Mouse (Mus musculus) heart, postnatal 36 days (tissue): ENCODE data around the gene Lonrf2. TPM values are rescaled to one million over a fixed set of nuclear protein-coding genes. Genes with fewer than 3 reads are reported as not detected.

Experiments
- DNase-seq, 2 experiments: peaks; one replicate each; pipeline ENCODE4 v3.0.0; 2021 to 2022
- intact Hi-C: fragments of 180-260 bp; cut with DNase I; formaldehyde crosslinking; loops from one replicate; pipeline ENCODE4 v1.15.1; 2025
- total RNA-seq, 2 experiments: library from RNA; stranded (reverse); gene quantifications; 2 replicates each; pipeline ENCODE4 v1.2.3; 2021

Gene Lonrf2
- total RNA-seq, 2 experiments from 2014 or later, result 2.5 to 3.6 TPM

DNA sequence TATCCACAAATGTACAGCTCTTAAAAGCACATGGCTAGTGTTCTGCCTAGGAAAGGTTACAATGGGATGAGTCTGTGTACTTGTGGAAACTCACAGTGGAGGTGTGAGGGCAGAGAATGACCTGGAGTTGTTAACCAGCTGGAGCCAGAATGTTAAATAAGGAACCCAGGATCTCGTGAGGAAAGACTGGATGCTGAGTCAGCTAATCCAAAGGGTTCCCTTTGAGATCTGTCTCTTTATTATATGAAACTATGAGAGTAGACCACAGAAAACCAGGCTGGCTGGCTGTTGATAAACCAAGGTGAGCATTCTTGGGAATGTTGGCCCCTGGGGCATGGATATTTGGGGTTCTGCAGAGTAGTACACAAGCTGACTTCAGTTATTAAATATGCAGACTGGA lies 3.4 kb upstream of the Lonrf2 start:
- no peak for DNase-seq
- intact Hi-C loops, result no loop called here

DNA sequence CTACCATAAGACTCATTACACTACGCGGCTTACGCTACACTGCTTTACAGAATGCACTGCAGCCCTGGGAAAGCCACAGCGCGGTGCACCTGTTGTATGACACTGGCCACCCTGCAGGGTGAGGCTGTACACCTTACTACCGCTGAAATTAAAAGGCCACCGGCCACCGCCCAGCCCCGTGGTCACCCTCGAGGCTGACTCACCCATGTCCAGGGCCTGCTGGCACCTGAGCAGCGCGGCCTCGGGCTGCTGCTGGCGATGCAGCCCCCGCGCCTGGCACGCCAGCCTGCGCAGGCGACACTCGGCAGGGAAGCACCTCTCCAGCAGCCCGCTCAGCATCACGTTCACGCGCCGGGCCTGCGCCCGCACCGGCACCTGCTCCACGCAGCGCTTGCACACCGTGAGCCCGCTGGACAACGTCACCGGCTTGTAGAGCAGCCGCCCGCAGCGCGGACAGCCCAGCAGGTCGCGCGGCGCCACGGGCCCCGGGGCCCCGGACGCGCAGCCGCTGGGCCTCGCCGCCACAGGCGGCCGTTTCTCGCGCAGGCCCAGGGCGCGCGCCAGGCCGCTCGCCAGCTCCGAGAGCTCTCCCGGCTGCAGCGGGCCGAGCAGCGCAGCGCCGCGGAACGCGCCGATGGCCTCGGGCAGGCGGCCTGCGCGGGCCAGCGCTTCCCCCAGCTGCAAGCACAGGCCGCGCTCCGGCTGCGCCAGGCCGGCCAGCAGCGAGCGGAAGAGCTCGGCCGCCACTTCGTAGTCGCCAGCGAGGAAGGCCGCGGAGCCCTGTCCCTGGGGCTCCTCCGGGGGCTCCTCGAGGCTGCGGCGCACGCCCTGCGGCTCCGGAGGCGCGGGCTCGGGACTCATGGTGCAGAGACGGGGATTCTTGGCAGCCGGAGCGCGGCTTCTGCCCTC lies 689 bp downstream of the Lonrf2 start:
- intact Hi-C loops, result no loop called here
- DNase-seq, result peak; percentile 15 to 42

DNA sequence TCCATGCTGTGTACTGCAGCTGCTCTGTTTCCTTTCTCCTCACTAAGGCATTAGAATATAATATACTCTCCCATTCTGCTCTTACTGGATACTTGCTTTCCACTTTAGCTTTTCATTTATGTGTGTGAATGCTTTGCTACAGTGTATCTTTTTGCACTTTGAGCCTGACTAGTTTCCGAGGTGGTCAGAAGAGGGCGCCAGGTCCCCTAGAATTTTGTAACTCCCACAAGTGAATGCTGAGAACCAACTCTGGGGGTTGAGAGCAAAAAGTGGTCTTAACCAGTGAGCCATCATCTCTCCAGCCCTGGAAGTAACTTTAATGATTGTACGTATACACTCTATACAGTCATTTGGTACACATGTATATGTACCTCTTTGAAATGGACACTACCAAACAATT lies 1.6 kb downstream of the Lonrf2 start:
- no peak for DNase-seq
- intact Hi-C loops, result no loop called here

DNA sequence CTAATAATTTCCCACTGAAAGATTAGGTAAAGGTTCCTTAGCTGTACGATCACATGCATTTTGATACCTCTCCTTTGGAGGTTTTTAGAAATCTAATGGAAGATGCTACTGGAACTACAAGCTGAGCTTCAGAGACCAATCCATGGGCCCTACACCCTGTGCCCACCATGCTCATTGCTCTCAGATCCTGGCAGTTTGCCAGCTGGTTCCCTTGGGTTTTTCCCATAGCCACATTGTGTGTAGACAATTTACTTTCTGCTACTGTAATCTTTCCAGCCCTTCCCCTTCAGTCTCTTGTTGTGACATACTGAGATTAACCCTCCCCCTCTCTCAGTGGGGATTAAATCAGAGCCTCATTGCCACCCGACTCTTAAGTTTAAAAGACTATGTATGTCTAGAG lies 11.6 kb downstream of the Lonrf2 start:
- no peak for DNase-seq
- intact Hi-C loops, result no loop called here

GRCm38 (mm10) chr1:38823851-38824250 lies 12.7 kb downstream of the Lonrf2 start:
- intact Hi-C loops, result no loop called here
- DNase-seq, result no peak

GRCm38 (mm10) chr1:38819691-38820090 lies 16.8 kb downstream of the Lonrf2 start:
- intact Hi-C loops, result no loop called here
- DNase-seq, result no peak

DNA sequence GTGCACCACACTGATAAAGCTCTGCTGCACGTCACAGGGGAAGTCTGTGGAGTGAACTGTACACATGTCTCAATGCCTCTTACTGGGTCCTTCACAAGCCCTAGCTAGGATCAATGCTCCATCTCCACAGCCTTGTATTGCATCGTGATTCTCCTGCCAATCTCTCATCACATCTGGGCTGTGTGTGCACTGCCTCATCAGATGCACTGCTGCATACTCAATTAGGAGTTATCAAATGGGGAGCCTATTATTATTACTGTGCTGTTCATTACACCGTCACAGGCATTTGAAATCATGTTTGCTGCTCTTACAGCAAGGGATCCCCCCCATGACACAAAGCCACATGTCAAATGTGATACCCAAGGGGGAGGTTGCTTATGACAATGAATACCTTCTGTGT lies 18.8 kb downstream of the Lonrf2 start:
- DNase-seq, result no peak
- intact Hi-C loops, result no loop called here

GRCm38 (mm10) chr1:38817268-38817667 lies 19.2 kb downstream of the Lonrf2 start:
- intact Hi-C loops, result no loop called here
- DNase-seq, result no peak

GRCm38 (mm10) chr1:38816306-38816705 lies 20.2 kb downstream of the Lonrf2 start:
- intact Hi-C loops, result no loop called here
- DNase-seq, result no peak

- no peak for DNase-seq
- intact Hi-C loops, result no loop called here
Measured at GRCm38 (mm10) chr1:38807121-38807520, 29.4 kb downstream of the Lonrf2 start.

DNA sequence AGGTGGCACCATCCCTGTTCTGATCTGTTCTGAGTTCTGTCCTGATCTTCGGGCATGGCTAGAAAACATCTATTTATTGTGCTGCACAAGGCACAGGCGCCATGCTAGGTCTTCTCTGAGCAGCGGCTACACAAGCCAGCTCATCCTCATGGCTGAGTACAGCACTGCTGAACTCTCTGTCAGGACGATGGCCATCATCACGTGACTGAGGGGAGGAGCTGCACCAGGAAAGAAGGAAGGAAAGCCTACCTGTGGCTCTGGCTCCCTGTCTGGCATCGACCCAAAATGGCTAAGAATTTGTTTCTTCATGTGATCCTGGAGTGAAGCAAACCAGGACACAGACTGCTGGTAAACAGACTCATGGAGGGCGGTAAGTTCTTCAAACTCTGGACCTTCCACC lies 36.1 kb downstream of the Lonrf2 start:
- intact Hi-C loops, result no loop called here
- no peak for DNase-seq

- intact Hi-C loops, result no loop called here
- DNase-seq, result no peak
Measured at GRCm38 (mm10) chr1:38799304-38799703, 37.2 kb downstream of the Lonrf2 start.

GRCm38 (mm10) chr1:38796936-38797335 lies 39.6 kb downstream of the Lonrf2 start:
- DNase-seq, result no peak
- intact Hi-C loops, result no loop called here

GRCm38 (mm10) chr1:38795496-38795895 lies 41.0 kb downstream of the Lonrf2 start:
- DNase-seq, result no peak
- intact Hi-C loops, result no loop called here

DNA sequence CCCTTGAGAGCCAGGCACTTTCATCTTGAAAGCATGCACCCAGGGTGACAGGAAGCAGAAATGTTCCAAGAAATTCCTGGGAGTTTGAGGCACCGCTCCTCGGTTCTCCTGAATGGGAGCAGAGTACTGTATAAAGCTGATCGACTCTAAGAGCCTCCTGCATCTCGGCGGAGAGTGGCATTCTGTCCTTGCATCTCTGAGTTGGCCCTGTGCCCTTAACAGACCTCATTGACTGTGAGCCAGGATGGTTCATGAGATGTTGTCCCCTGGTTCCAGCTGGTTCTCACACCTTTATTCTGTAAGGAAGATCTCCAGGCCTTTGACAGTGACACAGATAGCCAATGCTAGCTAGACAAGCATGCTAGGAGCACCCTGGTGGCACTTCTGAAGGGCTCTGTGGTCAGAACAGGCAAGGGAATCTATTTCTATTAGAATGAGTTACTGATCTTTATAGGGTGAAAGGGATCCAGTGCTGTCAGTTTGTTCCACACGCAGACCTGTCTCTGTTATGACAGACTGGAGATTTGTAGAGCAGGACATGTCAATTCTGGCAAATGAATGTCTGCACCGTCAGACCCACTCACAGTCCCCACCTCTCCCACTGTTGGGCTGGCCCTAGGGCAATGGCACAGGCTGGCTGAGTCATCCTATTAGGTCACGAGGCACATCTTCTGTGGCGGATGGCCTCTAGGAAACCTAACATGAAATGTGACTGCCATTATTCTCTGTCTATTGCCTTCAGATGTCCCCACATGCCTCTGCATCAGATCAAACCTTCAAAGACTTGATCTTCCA lies 45.3 kb downstream of the Lonrf2 start:
- intact Hi-C loops, result no loop called here
- no peak for DNase-seq

DNA sequence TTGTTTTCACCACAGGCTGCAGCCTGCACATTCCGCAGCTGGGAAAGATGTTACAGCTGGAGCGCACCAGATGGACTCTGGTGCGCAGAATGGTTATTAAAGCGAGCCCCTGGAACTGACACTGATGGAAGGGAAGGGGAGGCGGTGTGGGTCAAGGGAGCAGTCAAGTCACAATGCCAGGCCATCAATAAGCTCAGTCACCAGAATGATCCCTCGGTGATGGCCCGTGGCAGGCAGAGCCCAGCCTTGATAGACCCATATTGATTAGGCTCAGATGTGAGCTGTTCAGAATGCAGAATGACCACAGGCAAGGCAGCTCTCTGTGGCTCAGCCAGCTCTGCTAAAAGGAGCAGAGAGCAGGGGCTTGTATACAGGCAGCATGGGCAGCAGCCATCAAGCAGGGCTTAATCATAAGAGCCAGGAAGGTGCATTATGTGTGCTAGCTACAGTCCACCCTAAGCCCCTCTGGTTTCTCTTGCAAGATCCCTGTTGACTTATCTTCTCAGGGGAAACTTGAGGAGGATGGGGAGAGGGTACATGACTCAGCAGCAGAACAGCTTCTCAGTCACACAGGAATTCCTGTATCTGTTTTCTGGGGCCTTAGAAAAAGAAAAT lies 46.4 kb downstream of the Lonrf2 start:
- DNase-seq, result no peak
- intact Hi-C loops, result no loop called here

GRCm38 (mm10) chr1:38788904-38789303 lies 47.6 kb downstream of the Lonrf2 start:
- intact Hi-C loops, result no loop called here
- no peak for DNase-seq

DNA sequence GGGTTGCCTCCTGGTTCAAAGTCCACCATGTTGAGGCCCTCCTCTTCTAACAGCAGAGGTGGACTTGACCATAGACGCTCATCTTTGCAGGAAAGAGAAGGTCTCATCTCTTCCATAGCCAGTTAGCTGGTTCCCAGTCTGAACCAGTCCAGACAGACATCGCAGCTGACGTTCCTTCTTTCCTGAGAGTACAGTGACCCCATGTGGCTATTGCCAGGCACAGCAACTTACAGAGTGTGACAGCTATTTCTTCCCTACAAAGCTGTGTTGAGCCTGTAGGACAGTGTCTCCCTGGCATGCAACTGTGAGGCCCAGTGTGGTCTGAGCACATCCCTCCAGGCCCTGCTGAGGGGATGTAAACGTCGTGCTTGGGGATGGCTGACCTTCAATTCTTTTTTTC lies 49.1 kb downstream of the Lonrf2 start:
- intact Hi-C loops, result loop anchor here (1.0 kb wide), 2 partner anchors 394 to 602 kb away; no protein-coding TSS in a partner anchor
- peak; percentile 34 to 38 for DNase-seq

- intact Hi-C loops, result no loop called here
- no peak for DNase-seq
Measured at GRCm38 (mm10) chr1:38786358-38786757, 50.2 kb downstream of the Lonrf2 start.

DNA sequence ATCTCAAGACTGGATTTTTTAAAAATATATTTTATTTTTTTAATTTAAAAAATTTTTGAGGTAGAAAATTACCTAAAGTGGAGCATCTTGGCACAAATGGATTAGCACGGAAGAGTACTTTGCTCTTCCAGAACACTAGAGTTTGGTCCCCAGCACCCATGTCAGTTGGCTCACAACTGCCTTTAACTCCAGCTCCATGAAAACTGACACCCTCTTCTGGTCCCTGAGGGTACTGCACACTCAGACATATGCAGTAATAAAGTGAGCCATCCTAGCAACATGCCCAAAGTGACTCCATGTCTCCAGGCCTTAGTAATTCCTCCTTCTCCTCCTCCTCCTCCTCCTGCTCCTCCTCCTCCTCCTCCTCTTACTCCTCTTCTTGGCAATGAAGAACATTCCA lies 58.2 kb downstream of the Lonrf2 start:
- DNase-seq, result no peak
- intact Hi-C loops, result no loop called here

DNA sequence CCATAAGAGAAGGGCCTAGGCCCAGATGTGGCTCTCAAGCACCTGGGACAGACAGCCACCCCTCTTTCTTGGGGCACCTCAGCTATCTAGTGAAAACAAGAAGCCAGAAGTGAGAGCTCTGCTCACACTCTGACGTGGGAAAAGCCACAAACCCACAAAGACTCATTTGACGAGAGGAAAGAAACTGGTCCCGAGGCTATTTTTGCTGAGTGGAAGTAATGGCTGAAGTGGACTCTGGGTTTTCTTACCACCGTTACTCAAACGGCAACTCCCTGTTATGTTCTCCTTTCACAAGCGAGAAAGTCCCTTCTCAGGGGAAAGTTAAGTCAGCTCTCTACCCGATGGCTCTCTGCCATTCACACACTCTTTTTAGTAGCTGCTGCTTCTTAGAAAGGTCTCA lies 59.0 kb downstream of the Lonrf2 start:
- DNase-seq, result no peak
- intact Hi-C loops, result no loop called here
